Mouse (Mus musculus) intestine, embryonic 16.5 days (tissue): ENCODE data around the gene A2m. TPM values are rescaled to one million over a fixed set of nuclear protein-coding genes. Genes with fewer than 3 reads are reported as not detected.

Experiments used
- ATAC-seq: fragments of 200-750 bp; cut with Nextera tagmentation; 2 replicates; pipeline ENCODE4 v1.8.0; 2017; ENCODE audit warnings: moderate TSS enrichment, moderate library complexity
- H3K27ac ChIP-seq: fragments of 300-500 bp; sonication (generic); 2 replicates; pipeline ENCODE4 v1.5.1; 2014; ENCODE audit warnings: mild to moderate bottlenecking, low read length
- H3K27me3 ChIP-seq: fragments of 300-500 bp; sonication (generic); replicated peaks from 2 replicates; pipeline ENCODE4 v1.6.1; 2014; ENCODE audit warnings: low read length, control low read depth, mixed read lengths; ENCODE audit not compliant: control insufficient read depth, insufficient read depth
- H3K36me3 ChIP-seq: fragments of 300-500 bp; sonication (generic); 2 replicates; pipeline ENCODE4 v1.6.1; 2014; ENCODE audit warnings: low read length, control low read depth; ENCODE audit not compliant: control insufficient read depth, insufficient read depth
- H3K4me1 ChIP-seq: fragments of 300-500 bp; sonication (generic); 2 replicates; pipeline ENCODE4 v1.6.1; 2014; ENCODE audit warnings: low read length, control low read depth, mixed read lengths; ENCODE audit not compliant: control insufficient read depth, insufficient read depth
- H3K4me2 ChIP-seq: fragments of 300-500 bp; sonication (generic); 2 replicates; pipeline ENCODE4 v1.6.1; 2014; ENCODE audit warnings: low read depth, low read length, control low read depth
- H3K4me3 ChIP-seq: fragments of 300-500 bp; sonication (generic); 2 replicates; pipeline ENCODE4 v1.5.1; 2014; ENCODE audit warnings: mild to moderate bottlenecking, low read length
- H3K9ac ChIP-seq: fragments of 300-500 bp; sonication (generic); 2 replicates; pipeline ENCODE4 v1.6.1; 2014; ENCODE audit warnings: low read depth, low read length
- H3K9me3 ChIP-seq: fragments of 300-500 bp; sonication (generic); 2 replicates; pipeline ENCODE4 v1.6.1; 2016; ENCODE audit warnings: low read length, control low read depth; ENCODE audit not compliant: control insufficient read depth
- WGBS: fragments of 180-500 bp; shearing (Covaris S2); extraction: QIAGEN DNeasy Blood & Tissue Kit; methylation state at CpG from one replicate; pipeline ENCODE4 v1.1.7; 2014; 5-methylcytosine and 5-hydroxymethylcytosine counted together
- polyA plus RNA-seq: library from polyadenylated mRNA; unstranded; fragments of >200 nt; fragmentation: Nextera tagmentation; extraction: Ambion mirVana; gene quantifications from 2 replicates; pipeline ENCODE4 v1.2.1, GENCODE M21; 2015

Gene A2m
- polyA plus RNA-seq: 1.1 and 1.6 TPM in 2 replicates

GRCm38 (mm10) chr6:121635076-121635475, at the start of gene A2m:
TSS of gene A2m (plus strand) at chr6:121635376.
- no peak for ATAC-seq
- no peaks in the 10 kb centered on the region for H3K27me3 ChIP-seq
- WGBS: 82% methylated on average over 8 of the region's 8 CpGs
- no peak within 1 kb of the TSS for H3K4me3 ChIP-seq
- no peaks in the 10 kb centered on the region for H3K4me1 ChIP-seq
- H3K4me2 ChIP-seq: peak within 1 kb of the TSS; percentile 33
- no peak within 1 kb of the TSS for H3K27ac ChIP-seq
- H3K36me3 ChIP-seq: no peaks in the 10 kb centered on the region
- no peaks in the 10 kb centered on the region for H3K9me3 ChIP-seq
- H3K9ac ChIP-seq: no peak within 1 kb of the TSS

GRCm38 (mm10) chr6:121590131-121590530, 45.0 kb upstream of the A2m start:
- no peaks in the 10 kb centered on the region for H3K36me3 ChIP-seq
- H3K4me3 ChIP-seq: no peak overlapping the region
- H3K27me3 ChIP-seq: no peaks in the 10 kb centered on the region
- H3K27ac ChIP-seq: no peak overlapping the region
- 25% methylated on average over 1 of the region's 1 CpGs for WGBS
- no peak for ATAC-seq
- H3K4me1 ChIP-seq: no peaks in the 10 kb centered on the region
- no peaks in the 10 kb centered on the region for H3K9me3 ChIP-seq
- H3K9ac ChIP-seq: no peak overlapping the region
- no peak overlapping the region for H3K4me2 ChIP-seq

GRCm38 (mm10) chr6:121600927-121601326, 34.2 kb upstream of the A2m start:
- H3K27ac ChIP-seq: no peak overlapping the region
- H3K4me3 ChIP-seq: no peak overlapping the region
- H3K4me2 ChIP-seq: no peak overlapping the region
- H3K4me1 ChIP-seq: no peaks in the 10 kb centered on the region
- H3K9me3 ChIP-seq: no peaks in the 10 kb centered on the region
- no peak for ATAC-seq
- no peak overlapping the region for H3K9ac ChIP-seq
- 61% methylated on average over 1 of the region's 1 CpGs for WGBS
- H3K36me3 ChIP-seq: no peaks in the 10 kb centered on the region
- no peaks in the 10 kb centered on the region for H3K27me3 ChIP-seq

GRCm38 (mm10) chr6:121607861-121608260, 27.3 kb upstream of the A2m start:
- Histone ChIP-seq H3K9ac (no peak overlapping the region), H3K27ac (no peak overlapping the region), H3K36me3 (no peaks in the 10 kb centered on the region), H3K9me3 (no peaks in the 10 kb centered on the region), H3K4me2 (no peak overlapping the region), H3K4me3 (no peak overlapping the region), H3K4me1 (no peaks in the 10 kb centered on the region), H3K27me3 (no peaks in the 10 kb centered on the region)
- no peak for ATAC-seq

GRCm38 (mm10) chr6:121611796-121612195, 23.4 kb upstream of the A2m start:
- H3K9me3 ChIP-seq: no peaks in the 10 kb centered on the region
- no peak for ATAC-seq
- H3K9ac ChIP-seq: no peak overlapping the region
- no peak overlapping the region for H3K27ac ChIP-seq
- H3K4me1 ChIP-seq: no peaks in the 10 kb centered on the region
- H3K36me3 ChIP-seq: no peaks in the 10 kb centered on the region
- no peaks in the 10 kb centered on the region for H3K27me3 ChIP-seq
- H3K4me3 ChIP-seq: no peak overlapping the region
- H3K4me2 ChIP-seq: no peak overlapping the region
- 41% methylated on average over 3 of the region's 3 CpGs for WGBS

GRCm38 (mm10) chr6:121617476-121617875, 17.7 kb upstream of the A2m start:
- Histone ChIP-seq H3K4me2 (no peak overlapping the region), H3K27me3 (no peaks in the 10 kb centered on the region), H3K27ac (no peak overlapping the region), H3K9ac (no peak overlapping the region), H3K36me3 (no peaks in the 10 kb centered on the region), H3K4me1 (no peaks in the 10 kb centered on the region), H3K4me3 (no peak overlapping the region), H3K9me3 (no peaks in the 10 kb centered on the region)
- WGBS: 22% methylated on average over 3 of the region's 3 CpGs
- ATAC-seq: no peak

GRCm38 (mm10) chr6:121622525-121622924, 12.7 kb upstream of the A2m start:
- no peaks in the 10 kb centered on the region for H3K36me3 ChIP-seq
- H3K4me1 ChIP-seq: no peaks in the 10 kb centered on the region
- no peaks in the 10 kb centered on the region for H3K27me3 ChIP-seq
- no peak overlapping the region for H3K27ac ChIP-seq
- peak; percentile 99 for ATAC-seq
- H3K9me3 ChIP-seq: no peaks in the 10 kb centered on the region
- H3K4me2 ChIP-seq: no peak overlapping the region
- 50% methylated on average over 2 of the region's 2 CpGs for WGBS
- H3K9ac ChIP-seq: no peak overlapping the region
- H3K4me3 ChIP-seq: no peak overlapping the region

- Histone ChIP-seq H3K9ac (no peak overlapping the region), H3K27ac (no peak overlapping the region), H3K4me2 (no peak overlapping the region), H3K4me3 (no peak overlapping the region), H3K36me3 (no peaks in the 10 kb centered on the region), H3K9me3 (no peaks in the 10 kb centered on the region), H3K27me3 (no peaks in the 10 kb centered on the region), H3K4me1 (no peaks in the 10 kb centered on the region)
- no peak for ATAC-seq
- WGBS: 73% methylated on average over 13 of the region's 13 CpGs
Measured at GRCm38 (mm10) chr6:121634520-121634919, 656 bp upstream of the A2m start.

GRCm38 (mm10) chr6:121635878-121636371, 749 bp downstream of the A2m start:
- WGBS: 7% methylated on average over 12 of the region's 12 CpGs
- H3K4me2 ChIP-seq: peak overlapping the region; percentile 33
- no peak overlapping the region for H3K9ac ChIP-seq
- ATAC-seq: no peak
- no peaks in the 10 kb centered on the region for H3K4me1 ChIP-seq
- no peaks in the 10 kb centered on the region for H3K9me3 ChIP-seq
- no peak overlapping the region for H3K27ac ChIP-seq
- no peaks in the 10 kb centered on the region for H3K27me3 ChIP-seq
- H3K4me3 ChIP-seq: no peak overlapping the region
- H3K36me3 ChIP-seq: no peaks in the 10 kb centered on the region

- no peaks in the 10 kb centered on the region for H3K4me1 ChIP-seq
- no peaks in the 10 kb centered on the region for H3K9me3 ChIP-seq
- H3K9ac ChIP-seq: no peak overlapping the region
- ATAC-seq: no peak
- 73% methylated on average over 11 of the region's 11 CpGs for WGBS
- H3K4me3 ChIP-seq: no peak overlapping the region
- H3K4me2 ChIP-seq: no peak overlapping the region
- H3K36me3 ChIP-seq: no peaks in the 10 kb centered on the region
- H3K27me3 ChIP-seq: no peaks in the 10 kb centered on the region
- H3K27ac ChIP-seq: no peak overlapping the region
Measured at GRCm38 (mm10) chr6:121648499-121648898, 13.3 kb downstream of the A2m start.
